Mouse (Mus musculus) regulatory T cell (primary cell): Measurements from ENCODE around the gene Clec4a4.
"Not testable (repeated sequence)": the region's sequence is repeated elsewhere in the genome, so short reads cannot be mapped to it uniquely, and the experiment has no call there.

Experiments used
- in situ Hi-C: fragments of 300-600 bp; cut with MboI, MseI; formaldehyde crosslinking; loops from one replicate; pipeline ENCODE4 v1.15.1; 2025; ENCODE audit warnings: high pct_unique_total_duplicates

Clec4a4 gene

DNA sequence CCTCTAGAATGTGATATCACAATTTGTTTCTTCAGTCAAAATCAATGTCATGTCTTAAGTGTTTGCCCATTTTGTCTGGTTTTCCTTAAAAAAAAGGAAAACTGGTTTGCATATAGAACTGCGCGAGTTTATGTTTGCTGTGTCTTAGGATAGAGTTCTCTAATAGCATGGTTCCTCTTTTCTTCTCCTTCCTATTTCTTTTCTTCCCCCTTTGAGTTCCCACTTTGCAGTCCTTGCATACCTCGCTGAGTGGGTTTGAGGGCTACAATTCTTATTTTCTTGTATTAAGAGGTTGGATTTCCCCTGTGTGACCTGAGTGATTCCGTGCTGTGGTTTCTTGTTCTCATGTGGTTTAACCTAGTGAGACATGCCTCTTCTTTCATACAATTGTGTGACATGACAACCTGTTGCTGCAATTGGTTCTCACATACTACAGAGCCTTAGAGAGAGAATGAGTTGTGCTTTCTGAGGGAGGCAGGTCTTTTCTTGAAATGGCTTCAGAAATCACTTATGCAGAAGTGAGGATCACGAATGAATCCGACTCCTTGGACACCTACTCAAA is at the start of gene Clec4a4:
Gene Clec4a4 (plus strand): TSS at position 492 of the 562 bp plus-strand sequence.
- in situ Hi-C loops = no loop called here

DNA sequence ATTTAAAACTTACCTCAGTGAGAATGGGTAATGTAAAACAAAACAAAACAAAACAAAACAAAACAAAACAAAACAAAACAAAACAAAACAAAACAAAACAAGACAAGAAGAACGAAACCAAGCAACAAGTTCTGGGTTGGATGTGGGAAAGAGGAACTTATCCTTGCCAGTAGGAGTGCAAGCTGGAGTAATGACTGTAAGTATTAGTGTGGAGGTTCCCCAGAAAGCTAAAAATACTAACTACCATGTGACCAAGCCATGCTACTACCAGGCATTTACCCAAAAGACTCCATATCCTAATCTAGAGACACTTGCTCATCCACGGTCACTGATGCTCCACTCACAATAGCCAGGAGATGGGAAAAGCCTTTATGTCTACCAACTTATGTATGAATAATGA is 43.4 kb upstream of the Clec4a4 start:
- in situ Hi-C loops = no loop called here

DNA sequence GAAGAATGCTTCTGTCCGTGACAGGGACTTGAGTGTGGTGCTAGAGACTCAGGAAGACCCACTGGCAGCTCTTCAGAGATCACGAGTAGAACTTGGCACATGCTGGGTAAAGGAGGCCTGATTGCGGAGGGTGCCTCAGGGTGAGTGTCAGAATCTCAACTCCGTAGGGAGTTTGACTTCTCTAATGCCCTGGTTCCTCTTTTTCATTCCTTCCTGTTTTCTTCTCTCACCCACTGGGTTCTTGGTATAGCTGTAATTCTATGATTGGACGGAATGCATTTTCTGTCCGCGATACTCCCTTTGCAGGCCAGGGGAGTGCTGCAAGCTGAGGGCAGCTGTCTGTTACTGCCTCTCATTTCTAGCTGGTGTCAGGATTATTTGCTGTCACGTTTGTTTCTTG is 37.8 kb upstream of the Clec4a4 start, which contains the start of gene Clec4a3:
Gene Clec4a3 (plus strand): TSS at position 115 of the 400 bp plus-strand sequence.
- in situ Hi-C loops = no loop called here

DNA sequence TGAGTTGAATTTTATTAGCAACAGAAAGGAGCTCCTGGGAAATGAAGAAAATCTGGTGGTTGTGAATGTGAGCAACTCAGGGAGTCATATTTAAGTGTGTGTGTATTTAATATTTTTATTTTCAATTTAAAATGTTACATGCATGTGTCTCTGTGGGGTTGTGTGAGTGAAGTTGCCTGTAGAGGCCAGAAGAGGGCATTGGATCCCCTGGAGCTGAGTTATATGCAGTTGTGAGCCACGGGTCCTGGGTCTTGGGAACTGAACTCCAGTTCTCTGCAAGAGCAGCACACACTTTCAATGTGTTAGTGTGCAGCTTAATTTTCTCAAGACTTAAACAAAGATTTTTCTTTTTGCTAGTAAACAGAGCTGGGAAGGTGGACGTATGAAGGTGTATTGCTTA is 25.6 kb upstream of the Clec4a4 start:
- in situ Hi-C loops = no loop called here

DNA sequence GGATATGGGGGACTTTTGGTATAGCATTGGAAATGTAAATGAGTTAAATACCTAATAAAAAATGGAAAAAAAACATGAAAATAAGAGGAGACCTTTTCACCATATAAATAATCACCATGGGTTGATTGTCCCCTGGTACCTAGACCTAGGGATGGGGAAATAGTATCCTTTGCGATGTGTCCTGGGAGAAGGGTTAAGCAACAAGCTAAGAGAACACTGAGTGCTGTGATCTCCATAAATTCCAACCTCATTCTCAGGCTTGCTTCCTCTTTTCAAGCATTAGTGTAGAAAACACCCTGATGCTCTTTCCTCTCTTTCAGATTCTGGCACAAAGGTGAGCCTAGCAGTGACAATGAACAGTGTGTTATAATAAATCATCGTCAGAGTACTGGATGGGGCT is 21.1 kb upstream of the Clec4a4 start:
- in situ Hi-C loops = no loop called here

DNA sequence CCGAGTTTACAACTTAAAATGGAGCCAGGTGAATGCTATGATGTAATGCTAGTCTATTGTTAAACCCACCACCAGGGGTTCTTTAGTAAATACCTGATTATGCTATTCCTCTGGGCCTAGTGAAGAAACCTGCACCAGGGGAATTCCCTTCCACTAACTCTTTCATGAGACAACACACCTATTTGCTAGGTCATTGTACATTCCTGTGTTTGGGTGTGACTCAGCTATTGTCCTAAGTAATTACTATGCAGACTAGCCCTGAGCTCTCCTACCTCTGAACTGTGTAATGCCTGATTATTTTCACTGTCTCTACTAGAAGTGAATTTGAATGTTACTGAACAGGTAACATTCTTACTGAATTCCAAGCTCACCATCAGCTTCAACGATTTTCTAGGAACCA is 14.5 kb downstream of the Clec4a4 start:
- in situ Hi-C loops = not testable (repeated sequence)

DNA sequence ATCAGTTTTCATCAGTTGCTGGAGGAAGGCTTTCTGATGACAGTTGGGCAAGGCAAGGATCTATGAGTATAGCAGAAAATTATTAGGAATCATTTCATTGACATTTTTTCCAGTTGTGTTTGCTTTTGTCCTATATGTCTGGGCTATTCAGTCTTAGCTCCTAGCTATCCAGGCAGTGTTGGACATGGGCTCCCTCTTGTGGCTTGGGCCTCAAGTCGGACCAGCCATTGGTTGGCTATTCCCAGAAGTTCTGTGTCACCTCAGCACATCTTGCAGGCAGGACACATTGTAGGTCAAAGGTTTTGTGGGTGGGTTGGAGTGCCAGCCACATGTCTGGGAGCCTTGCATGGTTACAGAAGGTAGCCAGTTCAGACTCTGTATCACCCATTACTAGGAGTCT is 15.4 kb downstream of the Clec4a4 start:
- in situ Hi-C loops = no loop called here

DNA sequence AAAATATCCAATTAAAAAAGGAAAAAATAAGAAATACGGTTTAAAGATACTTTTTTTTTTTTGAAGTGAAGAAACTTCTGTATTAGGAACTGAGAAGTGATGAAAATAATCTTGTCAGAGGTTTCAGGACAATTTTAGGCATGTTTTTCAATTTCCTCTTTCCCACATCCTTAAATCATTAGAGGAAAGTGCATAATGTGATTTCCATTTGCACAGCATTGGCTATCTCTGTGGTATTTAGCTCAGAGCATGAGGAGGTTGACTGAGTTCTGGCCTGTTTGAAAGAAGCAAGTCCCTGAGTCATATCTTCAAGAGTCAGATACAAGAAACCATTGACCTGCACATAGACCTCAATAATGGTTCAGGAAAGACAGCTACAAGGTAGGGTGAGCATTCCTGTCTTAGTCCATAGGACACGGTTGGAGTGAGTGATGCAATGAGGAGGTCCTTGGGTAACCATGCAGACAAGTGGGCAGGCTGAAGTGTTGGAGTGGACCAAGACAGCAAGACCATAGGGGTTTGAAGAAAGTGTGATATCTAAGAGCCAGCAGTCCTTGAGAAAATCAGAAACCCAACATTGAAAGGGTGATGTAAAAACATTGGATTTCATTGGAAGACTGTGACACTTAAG is 59.7 kb downstream of the Clec4a4 start, which contains the start of gene Clec4b1:
Gene Clec4b1 (plus strand): TSS at position 221 of the 631 bp plus-strand sequence.
- in situ Hi-C loops = no loop called here
